Mouse (Mus musculus) left cerebral cortex, adult 9 months (tissue): ENCODE measurements around the gene Tenm3.

Experiments used
- DNase-seq, 2 experiments: peaks; one replicate each; pipeline ENCODE4 v3.0.0; 2022; ENCODE audit warnings: low spot score in 2 of 2

Gene Tenm3

DNA sequence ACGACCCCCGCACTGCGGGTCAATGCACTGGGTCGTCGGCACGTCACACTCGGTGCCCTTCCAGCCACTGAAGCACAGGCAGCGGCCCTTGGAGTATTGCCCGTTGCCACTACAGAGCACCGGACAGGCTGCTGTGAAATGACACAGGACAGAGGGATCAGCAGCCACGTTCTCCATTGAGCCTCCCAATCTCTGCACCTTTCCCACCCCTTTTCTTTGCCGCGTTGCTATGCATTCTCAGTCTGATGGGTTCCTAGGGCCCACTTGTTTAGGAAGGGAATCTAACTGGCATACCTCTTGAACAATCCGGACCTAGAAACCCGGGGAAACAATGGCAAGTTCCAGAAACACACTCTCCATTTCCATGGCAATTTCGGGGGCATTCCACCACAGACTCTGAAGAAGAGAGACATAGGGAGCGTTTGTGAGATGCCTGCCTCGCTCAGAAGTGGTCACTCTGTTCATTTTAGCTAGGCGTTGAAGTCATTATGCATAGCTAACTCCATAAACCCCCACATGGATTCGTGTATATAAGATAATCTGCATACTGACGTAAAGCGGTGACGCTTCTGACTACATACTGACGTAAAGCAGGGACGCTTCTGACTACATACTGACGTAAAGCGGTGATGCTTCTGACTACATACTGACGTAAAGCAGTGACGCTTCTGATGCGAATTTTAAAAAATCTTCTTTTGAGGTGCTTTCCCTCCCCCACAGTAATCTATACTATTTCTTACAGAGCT, 501.3 kb downstream of the Tenm3 start:
- no peak for DNase-seq

DNA sequence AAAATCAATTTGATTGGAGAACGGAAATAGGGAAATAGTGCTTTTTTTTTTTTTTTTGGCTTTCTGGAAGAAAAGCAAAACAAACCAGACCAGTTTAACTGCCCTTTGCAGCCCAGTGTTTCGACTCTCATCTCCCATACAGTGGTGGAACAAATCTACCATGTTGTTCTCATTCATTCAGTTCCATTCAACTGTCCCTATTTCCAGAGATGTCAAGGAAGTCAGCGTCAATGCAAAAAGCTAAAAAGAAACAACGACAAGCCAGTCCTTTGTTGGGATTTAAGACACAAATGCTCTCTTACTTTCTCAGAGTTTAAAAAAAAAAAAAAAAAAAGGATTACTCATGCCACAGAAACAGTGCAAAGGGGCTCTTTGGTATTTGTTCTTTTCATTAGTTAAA, 502.1 kb downstream of the Tenm3 start:
- DNase-seq = no peak

DNA sequence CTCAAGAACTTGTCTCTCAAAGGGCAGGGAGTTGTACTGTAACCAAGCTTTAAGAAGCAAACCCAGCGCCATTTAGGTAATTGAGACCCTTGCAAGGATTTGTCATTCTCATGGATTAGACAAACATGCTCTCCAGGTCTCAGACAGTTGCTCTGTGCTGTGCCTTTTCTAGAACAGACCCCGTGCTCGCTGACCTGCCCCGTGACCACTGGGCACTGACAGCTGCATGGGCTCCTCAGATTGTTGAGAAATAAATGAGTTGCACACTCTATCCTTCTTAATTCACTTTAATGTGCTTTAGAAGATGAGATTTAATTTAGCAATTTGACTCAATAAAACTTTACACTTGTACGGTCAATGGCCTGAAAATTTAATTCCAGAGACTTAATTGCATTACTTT, 502.5 kb downstream of the Tenm3 start:
- DNase-seq = no peak

DNA sequence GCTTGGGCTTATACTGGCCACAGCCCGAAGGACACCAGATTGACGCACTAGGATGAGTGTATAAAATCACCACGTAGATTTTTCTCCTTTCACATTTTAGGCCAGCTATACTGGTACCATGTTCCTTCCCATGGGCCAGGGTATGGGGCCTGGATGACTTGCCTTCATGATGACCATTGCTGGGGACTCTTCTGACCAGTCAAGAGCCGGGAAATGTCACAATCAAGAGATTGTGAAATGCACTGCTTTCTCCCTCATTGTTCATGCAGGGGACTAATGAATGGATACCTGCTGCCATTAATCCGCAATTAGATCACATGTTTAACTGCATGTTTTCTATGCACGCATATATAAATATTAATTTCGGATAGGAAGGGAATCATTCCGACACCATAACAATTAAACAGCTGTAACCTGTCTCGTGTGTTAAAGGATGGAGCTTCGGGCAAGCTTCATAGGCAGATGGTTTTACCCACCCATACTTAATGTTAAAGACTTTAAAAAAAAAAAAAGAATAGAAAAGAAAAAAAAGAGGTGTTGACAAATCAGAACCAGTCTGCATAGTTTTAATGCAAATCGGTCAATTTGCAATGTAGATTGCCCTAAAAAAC, 521.0 kb downstream of the Tenm3 start:
- DNase-seq = no peak

DNA sequence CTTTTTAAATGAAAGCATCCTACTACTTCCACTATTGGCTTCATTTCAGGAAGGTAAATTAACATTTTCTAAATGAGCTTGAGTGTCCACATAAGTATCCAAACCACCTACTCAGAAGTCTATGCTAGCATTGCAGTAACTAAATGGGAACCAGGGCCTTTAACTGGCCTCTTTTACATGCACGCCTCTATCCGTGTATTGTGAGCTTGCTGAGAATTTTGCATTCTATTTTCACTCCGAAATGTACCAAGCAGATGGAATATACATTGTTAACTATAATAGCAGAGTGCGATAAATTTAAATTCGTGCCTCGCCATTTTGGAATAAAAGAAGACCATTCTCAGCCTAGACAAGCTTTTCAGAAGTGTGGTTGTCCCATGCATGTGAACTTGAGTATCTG, 521.5 kb downstream of the Tenm3 start:
- DNase-seq = no peak

DNA sequence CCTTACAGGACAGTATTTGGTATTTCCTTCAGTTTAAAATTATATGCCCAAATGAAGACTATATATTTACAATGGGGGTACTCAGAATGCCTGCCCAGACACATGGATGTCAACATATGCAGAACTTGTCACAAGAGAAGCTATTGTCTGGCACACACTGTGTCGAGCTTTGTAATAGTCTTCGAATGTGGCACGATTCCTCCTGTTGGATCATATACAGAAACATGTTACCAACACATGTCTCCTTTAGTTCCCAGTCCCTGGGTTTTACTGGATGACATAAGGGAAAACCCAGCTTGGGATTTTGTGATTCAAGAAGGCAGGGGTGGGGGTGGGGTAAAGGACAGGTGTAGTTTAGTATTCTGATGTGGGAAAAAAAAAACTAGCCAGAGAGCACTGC, 524.1 kb downstream of the Tenm3 start:
- no peak for DNase-seq

DNA sequence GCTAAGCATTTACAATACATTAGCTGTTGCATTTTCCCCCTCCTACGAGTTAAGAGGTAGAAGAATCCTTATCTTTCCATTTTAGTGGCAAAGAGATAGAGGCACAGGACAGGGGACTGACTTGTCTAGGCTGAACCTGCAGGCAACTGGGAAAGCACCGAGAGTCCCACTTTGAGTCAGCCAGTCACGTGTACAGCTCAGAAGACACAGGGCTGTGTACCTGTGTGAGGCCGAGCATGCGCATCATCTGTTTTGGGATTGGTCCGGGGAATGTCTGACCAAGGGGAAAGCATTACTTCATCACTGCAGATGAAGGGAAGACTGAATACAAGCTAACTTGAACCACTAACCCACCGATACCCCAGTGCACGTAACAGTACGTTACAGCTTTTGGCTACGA, 526.3 kb downstream of the Tenm3 start:
- no peak for DNase-seq

DNA sequence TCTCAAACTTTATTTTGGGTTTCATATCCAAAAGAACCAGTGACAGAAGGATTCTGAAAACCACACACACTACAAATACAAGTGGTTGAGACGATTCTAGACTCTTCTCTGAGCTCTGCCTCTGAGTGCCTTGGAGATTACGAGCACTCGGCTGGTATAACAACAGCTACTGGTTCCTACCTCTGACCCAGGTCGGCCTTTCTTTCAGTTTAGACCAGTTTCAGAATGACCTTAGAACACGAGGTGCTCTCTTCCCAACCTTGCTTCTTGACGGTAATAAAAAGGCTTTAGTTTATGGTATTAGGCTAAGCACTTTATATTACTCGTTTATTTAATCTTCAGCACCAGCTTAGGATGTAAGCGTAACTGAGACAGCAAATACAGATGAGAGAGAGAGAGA, 528.1 kb downstream of the Tenm3 start:
- DNase-seq = no peak

DNA sequence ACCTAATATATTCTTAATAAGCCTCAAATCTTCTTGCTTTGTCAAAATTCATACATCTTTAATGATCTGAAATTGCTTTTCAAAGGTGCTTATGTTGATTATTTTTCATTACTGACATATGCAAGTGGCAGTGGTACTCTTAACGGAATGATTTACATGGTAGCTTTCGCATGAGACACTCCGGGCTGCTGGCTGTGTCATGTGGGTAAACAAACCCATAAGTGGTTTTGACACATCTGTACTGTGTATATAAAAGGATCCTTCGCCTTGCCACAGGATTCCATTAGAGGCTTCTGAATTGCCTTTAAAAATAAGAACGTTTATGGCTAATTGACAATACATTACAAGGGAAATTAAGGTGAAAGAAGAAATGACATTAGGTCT, 529.8 kb downstream of the Tenm3 start:
- DNase-seq = no peak

DNA sequence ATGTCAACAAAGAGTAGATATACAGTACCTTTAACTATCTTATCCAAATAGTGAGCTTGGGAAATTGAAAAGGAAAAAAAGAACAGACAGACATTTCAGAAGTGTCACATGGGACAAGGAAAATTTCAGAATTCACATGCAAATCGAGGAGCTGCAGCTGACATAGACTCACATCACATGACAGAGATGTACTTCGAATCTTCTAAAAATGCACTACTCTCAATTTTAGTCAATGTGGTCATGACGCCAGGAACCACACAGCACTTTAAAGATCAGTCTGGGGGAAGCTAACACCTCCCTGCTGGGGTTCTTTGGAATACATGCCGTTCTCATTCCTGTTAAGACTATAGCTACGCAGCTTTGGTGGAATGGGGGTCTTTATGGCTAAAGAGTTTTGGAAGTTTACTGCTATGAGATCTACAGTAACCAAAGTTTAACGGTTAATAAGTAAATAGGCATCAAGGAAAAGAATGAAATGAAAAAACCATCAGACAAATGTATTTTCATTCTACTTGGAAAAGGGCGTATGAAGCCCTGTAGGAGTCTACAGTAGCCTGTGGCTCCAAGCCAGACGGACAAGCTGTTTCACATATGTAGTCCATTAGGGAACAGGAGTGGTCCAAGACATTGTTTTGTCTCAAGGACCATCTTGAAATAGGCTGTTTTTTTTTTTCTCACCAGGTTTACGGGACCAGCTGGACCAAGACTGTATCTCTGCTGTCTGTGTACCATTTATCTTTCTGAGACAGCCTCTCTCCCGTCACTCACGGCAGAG, 530.4 kb downstream of the Tenm3 start:
- DNase-seq = peak in 1 of 2 experiments; percentile 51

DNA sequence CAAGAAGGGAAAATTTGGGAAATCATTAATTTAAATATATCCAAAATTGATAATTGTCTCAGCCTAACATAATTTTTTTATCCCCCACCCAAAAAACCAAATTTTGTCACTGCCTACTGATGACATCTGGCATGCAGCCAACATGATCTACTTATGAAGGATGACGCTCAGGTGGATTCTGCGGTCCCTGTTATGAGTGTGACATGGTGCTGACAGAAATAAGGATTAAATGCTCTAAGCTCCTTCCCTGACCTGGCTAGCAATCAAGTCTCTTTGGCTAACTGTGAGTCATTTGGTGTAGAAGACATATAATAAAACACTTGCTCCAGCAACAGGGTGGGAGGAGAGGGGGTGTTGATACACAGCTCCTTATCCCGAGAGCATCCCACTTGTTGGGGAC, 532.0 kb downstream of the Tenm3 start:
- DNase-seq = no peak

DNA sequence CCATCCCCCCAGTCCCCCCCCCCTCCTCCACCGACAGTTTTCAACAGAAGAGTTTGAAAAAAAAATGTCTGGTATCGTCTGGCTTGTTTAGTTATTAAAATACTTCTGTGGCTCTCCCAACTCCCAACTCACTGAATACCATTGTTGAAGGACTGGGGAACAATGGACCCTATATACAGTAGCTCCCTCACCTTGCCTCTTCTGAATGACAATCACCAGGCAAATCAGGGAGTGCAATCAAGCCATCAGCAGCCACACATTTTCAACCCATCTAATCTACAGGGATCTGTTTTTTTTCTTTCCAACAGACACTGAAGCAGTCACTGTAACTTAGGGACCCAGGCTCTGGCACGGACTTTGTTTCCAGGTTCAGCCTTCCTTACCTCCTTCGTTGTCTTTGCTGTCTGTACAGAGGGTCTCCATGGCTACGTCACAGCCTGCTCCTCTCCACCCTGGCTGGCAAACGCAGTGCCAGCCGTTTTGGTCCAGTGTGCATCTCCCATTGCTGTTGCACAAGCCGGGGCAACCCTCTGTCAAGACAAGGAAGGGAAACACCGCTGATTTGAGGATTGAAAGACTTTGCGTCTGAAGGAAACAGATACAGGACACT, 533.4 kb downstream of the Tenm3 start:
- DNase-seq = no peak

DNA sequence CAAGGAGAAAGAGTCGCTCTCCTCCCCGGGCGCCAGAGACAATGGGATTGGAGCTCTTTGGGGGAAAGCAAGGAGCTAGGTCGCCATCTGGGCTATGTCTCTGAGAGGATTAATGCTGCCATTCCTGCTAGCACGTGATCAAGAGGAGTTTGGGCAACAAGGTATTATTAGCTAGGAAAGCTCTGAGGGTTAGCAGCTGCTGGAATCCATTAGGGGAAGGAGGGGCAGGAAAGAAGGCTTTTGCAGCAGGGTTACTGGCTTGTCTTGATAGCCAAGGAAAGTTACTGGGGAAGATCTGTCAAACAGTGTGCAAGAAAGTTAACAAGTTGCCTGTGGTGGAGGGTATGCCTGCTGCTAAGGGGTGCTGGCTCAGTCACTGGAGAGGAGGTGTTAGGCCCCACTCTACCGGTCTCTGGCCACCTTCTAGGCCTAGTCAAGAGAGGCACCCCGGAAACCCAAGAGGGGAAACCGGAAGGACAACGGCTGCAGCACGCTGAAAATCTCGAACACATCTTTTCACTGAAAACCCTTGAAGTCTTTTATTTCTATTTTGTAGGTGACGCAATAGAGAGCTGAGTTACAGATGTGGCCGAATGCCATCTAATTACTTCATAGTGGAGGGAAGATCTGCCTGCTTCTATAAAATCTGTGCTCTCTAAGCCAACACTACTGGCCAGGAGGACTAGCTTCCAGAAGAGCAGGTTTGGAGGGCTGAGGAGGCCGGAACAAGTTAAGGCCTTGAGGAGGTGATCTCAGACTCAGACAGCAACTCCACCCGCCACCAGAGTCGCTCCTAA, 534.4 kb downstream of the Tenm3 start:
- DNase-seq = no peak

DNA sequence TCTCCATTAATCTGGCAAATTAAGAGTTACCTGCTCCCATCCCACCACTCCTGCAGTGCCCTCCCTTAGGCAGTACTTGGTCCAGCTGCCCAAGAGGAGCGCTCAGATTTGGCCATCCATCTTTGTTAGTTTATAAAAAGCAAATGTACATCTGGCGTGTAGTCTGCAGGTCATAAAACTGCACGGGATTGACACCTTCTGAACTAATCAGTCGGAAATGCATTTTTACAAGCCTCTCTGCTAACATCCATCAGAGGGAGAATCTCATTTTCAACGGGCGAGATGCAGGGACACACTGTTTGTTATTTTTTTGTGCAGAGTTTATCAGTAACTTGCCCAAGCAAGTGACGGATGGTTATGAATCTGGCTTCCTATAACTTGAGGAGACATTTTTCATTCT, 539.5 kb downstream of the Tenm3 start:
- no peak for DNase-seq

DNA sequence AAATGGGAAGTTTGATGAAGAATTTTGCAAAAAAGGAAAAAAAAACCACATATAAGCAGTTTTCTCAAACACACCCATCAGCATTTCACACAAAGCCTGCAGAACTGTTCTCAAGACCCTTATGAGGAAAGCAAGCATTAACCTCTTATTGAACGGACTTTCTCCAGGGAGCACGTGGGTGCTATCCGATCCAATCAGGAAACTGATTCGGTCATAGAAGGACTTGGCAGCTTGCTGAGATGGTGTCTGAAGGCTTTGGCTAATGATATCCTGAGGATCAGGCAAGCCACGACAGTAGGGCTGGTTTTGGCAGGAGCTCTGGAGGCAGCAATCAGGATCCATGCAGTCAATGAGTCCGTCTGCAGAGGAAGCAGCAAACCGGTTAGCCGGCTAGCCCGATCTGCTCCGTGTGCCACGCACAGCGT, 543.1 kb downstream of the Tenm3 start:
- DNase-seq = no peak

DNA sequence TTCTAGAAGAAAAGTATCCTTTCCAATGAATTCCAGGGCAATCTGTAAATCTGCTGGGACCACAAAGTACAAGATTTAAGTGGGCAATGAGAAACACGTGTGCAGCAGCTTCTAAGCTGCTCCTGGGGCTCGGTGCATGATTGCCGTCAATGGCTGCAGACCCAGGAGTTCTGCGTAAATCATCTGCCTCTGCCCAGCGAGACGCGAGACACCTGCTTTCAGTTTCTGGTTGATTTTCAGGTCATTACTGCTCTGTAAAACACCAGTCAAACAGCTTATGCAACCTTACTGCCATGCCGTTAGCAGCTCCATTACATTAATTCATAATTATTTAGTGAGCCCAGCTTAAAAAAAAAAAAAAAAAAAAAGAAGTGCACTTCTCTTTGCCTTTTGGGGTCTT, 543.7 kb downstream of the Tenm3 start:
- no peak for DNase-seq

DNA sequence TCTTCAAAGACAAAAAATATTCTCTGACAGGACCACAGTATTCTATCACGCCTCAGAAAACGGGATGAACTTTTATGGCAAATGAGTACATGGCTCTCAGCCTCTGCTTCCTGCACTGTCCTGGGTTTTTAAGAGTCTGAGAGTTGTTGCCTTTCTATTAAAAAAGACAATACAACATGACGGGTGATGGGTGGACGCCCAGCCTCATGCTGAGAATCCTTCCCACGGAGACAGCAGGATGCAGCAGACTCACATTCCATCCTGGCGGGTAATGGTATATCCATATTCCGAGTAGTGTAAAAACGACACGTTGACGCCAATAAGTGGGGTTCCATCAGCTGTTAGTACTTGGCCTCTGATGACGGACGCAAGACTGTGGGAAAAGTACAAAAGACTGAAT, 544.4 kb downstream of the Tenm3 start:
- no peak for DNase-seq

DNA sequence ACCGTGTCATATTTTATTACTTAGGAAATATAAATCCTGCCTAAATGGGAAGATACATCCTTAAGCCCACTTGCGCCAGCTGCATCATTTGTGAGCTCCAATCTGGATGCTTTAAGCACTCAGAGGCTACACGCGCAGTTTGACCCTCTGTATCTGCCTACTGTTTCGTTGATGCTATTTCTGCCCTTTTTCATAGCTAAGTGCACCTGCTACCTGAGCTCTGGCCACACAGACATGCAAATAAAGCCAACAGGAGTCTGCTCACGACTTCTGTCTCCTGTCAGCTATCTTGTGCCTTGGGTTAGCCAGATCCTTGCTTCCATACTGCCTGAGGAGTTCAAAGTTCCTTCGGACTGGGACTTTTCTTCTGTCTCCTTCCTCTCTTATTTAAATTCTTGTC, 547.4 kb downstream of the Tenm3 start:
- no peak for DNase-seq

DNA sequence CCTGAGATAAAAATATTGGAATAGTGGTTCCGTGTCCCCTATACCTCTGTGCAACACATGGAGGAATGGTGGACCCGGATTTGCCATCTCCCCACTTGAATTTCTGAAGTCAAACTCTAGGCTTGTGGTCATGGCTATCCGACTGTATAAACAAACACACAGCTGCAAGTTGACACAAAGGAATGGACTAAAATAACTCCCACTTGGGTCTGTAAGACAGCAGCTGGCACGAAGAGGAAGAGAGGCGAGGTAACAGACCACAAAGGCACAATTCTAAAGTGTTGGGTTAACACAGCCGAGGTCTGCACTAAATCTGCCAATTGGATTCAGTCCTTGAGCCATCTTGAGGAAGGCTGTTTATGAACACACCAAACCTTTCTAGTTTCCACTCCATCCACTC, 548.2 kb downstream of the Tenm3 start:
- no peak for DNase-seq

DNA sequence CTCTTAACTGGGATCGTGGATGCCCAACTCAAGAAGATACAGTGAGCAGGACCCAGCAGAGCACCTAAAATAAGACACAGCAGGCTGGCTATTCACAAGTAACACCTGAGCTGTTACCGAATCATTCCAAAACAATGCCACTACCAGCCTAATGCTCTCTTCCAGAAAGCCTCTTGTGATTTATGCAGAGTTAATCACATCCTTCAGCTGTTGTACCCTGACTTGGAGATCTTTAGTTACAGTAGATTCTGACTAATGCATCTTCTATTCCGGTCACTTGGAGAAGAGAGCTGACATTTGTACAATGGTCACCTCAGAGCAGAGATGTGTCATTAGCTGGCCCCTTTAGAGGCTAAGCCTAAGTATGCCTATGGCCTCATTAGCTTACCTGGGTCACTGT, 550.0 kb downstream of the Tenm3 start:
- no peak for DNase-seq

DNA sequence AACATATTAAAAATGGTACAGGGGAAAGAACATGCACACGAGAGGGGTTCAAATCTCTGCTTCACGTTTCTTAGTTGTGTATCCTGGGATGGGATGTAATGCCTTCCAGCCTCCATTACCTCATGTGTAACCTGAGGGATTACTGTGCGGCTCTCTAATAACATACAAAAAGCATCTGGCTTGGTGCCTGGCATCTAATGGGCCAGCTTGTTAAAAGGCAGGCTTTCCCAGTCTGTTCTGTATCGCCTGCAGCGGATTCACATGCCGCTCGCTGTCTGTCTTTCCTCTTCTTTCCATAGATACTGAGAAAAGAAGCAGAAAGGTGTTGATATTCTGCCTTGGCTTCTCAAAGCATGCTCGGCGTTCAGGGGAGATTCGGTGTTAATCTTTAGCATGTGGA, 558.3 kb downstream of the Tenm3 start:
- no peak for DNase-seq

DNA sequence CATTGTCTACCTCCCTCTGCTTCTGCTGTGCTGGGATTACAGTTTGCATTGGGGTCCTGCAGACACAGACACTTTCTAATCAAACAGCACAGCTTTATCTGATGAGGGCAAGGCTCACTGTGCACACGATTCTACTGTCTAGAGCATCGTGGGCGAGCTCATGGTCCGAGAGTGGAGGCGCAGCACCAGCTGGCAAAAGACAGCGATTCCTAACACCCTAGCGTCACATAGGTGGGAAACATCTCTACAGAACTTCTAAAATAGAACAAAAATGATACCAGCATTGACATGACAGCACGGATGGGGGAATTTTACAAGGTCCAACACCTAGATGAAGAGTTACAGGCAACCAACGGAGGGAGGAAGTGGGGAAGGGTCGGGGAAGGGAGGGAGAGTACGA, 561.9 kb downstream of the Tenm3 start:
- DNase-seq = no peak
